Comparison of ENCODE assay signal across 8 mouse cellular contexts in genomic region chr8:54153240-54153639, GRCm38 (mm10).
DNase-seq lines count a peak whose midpoint lies in the region; ATAC-seq lines count a peak whose summit lies in the region.

No protein-coding gene starts in this region.

- H3K36me3 ChIP-seq in neural tube, embryonic 15.5 days: no peaks in the 10 kb centered on the region
- no peaks in the 10 kb centered on the region for H3K36me3 ChIP-seq in neural tube, embryonic 11.5 days (ENCODE audit: control insufficient read depth, insufficient read depth, low read length)

- WGBS in neural tube, embryonic 15.5 days: 62% methylated on average over 4 of the region's 4 CpGs
- WGBS in neural tube, embryonic 11.5 days: 73% methylated on average over 4 of the region's 4 CpGs

- intact Hi-C loops in heart, postnatal 10 days (cut with DNase I): loop anchor here (5.0 to 10.0 kb wide), 3 partner anchors 281 to 548 kb away; no protein-coding TSS in a partner anchor
- intact Hi-C loops in left cerebral cortex, postnatal 25 days (cut with DNase I): loop anchor here (10.0 kb wide), 1 partner anchor 278 kb away; no protein-coding TSS in a partner anchor

- no peaks in the 10 kb centered on the region for H3K9me3 ChIP-seq in neural tube, embryonic 15.5 days (replicated peaks)
- no peaks in the 10 kb centered on the region for H3K9me3 ChIP-seq in neural tube, embryonic 11.5 days (ENCODE audit: control insufficient read depth, low read length)

- H3K27me3 ChIP-seq in neural tube, embryonic 15.5 days (replicated peaks): no peaks in the 10 kb centered on the region
- H3K27me3 ChIP-seq in neural tube, embryonic 11.5 days (ENCODE audit: control insufficient read depth, insufficient read depth, low read length): no peaks in the 10 kb centered on the region

- ATAC-seq in neural tube, embryonic 15.5 days (ENCODE audit: low FRiP score): no peak
- no peak for ATAC-seq in neural tube, embryonic 11.5 days (ENCODE audit: insufficient read depth, low FRiP score, low TSS enrichment)

- DNase-seq in neural tube, embryonic 10.5 days (ENCODE audit: extremely low spot score, low spot score): peak; percentile 20
- DNase-seq in ZHBTc4 (ENCODE audit: low read depth, low spot score) (peak; percentile 59), MN1 (ENCODE audit: low spot score) (no peak)
- DNase-seq in cerebellum, adult 8-10 months: peak; percentile 14
- peak; percentile 44 to 65 for DNase-seq in heart, postnatal 10 days
- peak; percentile 9 to 16 for DNase-seq in left cerebral cortex, postnatal 25 days (ENCODE audit: low spot score in 2 of 2)
- DNase-seq in neural tube, embryonic 11.5 days (ENCODE audit: low spot score): peak; percentile 42

- no peaks in the 10 kb centered on the region for H3K4me1 ChIP-seq in neural tube, embryonic 15.5 days
- H3K4me1 ChIP-seq in neural tube, embryonic 11.5 days (ENCODE audit: control insufficient read depth, insufficient read depth, low read length): no peaks in the 10 kb centered on the region

- no peak overlapping the region for H3K9ac ChIP-seq in neural tube, embryonic 15.5 days (replicated peaks)
- no peak overlapping the region for H3K9ac ChIP-seq in neural tube, embryonic 11.5 days (ENCODE audit: low read length)

- H3K4me3 ChIP-seq in neural tube, embryonic 15.5 days (replicated peaks): no peak overlapping the region
- H3K4me3 ChIP-seq in neural tube, embryonic 11.5 days (ENCODE audit: low read depth, low read length): no peak overlapping the region

- H3K27ac ChIP-seq in neural tube, embryonic 15.5 days (replicated peaks): no peak overlapping the region
- no peak overlapping the region for H3K27ac ChIP-seq in neural tube, embryonic 11.5 days (ENCODE audit: low read depth, low read length)

- no peak overlapping the region for H3K4me2 ChIP-seq in neural tube, embryonic 15.5 days
- H3K4me2 ChIP-seq in neural tube, embryonic 11.5 days (ENCODE audit: low read depth): no peak overlapping the region
